Mouse (Mus musculus): Measurements from ENCODE around the gene Rela. TPM values are rescaled to one million over a fixed set of nuclear protein-coding genes. Genes with fewer than 3 reads are reported as not detected.

The Rela gene
- polyA plus RNA-seq, 1 experiment from 2014 or later = 21.3 TPM

DNA sequence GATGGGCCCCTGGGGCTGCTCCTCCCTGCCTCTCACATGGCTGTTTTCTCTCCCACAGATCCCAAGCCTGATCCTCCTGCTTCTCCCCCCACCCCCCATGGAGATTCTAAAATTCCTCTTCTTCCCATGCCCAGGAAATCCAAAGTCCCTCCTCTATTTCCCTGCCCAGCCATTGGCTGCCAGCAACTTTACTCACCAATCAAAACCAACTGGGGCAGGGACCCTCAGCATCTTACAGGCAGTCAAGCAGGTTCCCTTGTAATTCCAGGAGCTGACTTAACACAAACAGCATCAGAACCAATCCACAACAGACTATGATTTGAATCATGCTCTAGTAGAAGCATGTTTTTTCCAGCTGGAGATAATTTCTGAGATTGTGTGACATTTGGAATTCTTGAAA is 7.4 kb upstream of the Rela start:
- TF ChIP-seq EP300 (IDR thresholded peaks at IDR 0.05; ENCODE audit: low read depth) (no peak), CTCF (IDR thresholded peaks at IDR 0.05; ENCODE audit: low read depth) (no peak)
- ATAC-seq (no peak), DNase-seq (no peak)
- no peak overlapping the region for H3K27ac ChIP-seq (ENCODE audit: low read depth)
- H3K9me3 ChIP-seq (ENCODE audit: low read length) = no peaks in the 10 kb centered on the region
- H3K4me3 ChIP-seq (ENCODE audit: low read depth, low read length) = no peak overlapping the region
- no peak overlapping the region for H3K9ac ChIP-seq (replicated peaks)
- no peaks in the 10 kb centered on the region for H3K27me3 ChIP-seq (ENCODE audit: insufficient read depth, low read length)
- no peak overlapping the region for H3K4me2 ChIP-seq (ENCODE audit: low read depth, low read length)
- H3K36me3 ChIP-seq (replicated peaks; ENCODE audit: insufficient read depth, low read length) = no peaks in the 10 kb centered on the region
- 0 out of 2 replicates have a peak, but pooled peaks cover 2% of the 10 kb centered on the region for H3K4me1 ChIP-seq (ENCODE audit: insufficient read depth)

DNA sequence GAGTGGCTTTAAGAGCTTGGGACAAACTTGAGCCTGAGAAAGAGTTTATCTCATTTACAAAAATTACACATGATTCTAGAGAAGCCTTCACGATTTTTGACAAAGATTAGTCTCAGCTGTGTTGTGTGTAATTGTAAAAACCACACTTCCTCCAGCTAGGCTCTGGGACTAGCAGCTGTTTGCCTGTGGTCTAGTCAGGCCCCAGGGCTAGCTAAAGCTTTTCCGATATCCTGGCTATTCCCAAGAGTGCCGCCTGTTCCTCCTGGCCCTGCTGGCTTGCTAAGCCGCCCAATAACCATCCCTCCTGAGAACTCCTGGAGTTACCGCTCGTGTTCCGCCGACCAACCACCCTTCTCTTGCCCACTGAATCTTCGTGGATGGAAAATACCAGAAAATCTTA is 5.2 kb upstream of the Rela start:
- Histone ChIP-seq H3K36me3 (replicated peaks; ENCODE audit: insufficient read depth, low read length) (no peaks in the 10 kb centered on the region), H3K27me3 (ENCODE audit: insufficient read depth, low read length) (no peaks in the 10 kb centered on the region), H3K9me3 (ENCODE audit: low read length) (no peaks in the 10 kb centered on the region), H3K4me3 (ENCODE audit: low read depth, low read length) (no peak overlapping the region), H3K9ac (replicated peaks) (no peak overlapping the region), H3K27ac (ENCODE audit: low read depth) (no peak overlapping the region), H3K4me1 (ENCODE audit: insufficient read depth) (peaks cover 11% of the 10 kb centered on the region), H3K4me2 (ENCODE audit: low read depth, low read length) (no peak overlapping the region)
- WGBS (ENCODE audit: insufficient replicate concordance) = 71% methylated on average over 9 of the region's 9 CpGs
- ATAC-seq = no peak
- no peak for DNase-seq
- TF ChIP-seq CTCF (IDR thresholded peaks at IDR 0.05; ENCODE audit: low read depth) (no peak), EP300 (IDR thresholded peaks at IDR 0.05; ENCODE audit: low read depth) (no peak)

DNA sequence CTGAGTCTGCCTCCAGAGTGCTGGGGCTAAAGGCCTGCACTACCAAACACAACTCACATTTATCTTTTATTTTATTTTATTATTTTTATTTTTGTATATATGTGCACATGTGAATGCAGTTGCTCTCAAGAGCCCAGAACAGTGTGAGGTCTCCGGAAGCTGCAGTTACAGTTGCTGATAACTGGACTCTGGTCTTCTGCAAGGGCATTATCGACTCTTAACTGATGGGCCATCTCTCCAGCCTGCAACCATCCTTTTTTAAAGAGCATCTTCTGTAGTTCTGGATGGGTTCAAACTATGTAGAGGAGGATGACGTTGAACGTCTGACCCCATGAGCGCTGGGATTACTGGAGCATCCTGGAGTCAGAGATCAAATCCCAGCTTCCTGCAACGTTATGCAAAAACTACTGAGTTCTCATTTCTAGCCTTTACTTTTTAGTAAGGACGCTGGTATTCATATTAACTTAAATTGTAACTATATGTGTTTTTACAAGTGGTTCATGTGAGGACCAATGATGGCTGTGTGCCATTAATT is 1.2 kb upstream of the Rela start:
- Histone ChIP-seq H3K9ac (replicated peaks) (peak overlapping the region; percentile 90; the same call in 1 of the 2 replicates), H3K4me3 (ENCODE audit: low read depth, low read length) (no peak overlapping the region), H3K27me3 (ENCODE audit: insufficient read depth, low read length) (no peaks in the 10 kb centered on the region), H3K27ac (ENCODE audit: low read depth) (peak overlapping the region; percentile 95; the same call in 1 of the 2 replicates), H3K36me3 (replicated peaks; ENCODE audit: insufficient read depth, low read length) (peaks cover 23% of the 10 kb centered on the region), H3K9me3 (ENCODE audit: low read length) (no peaks in the 10 kb centered on the region), H3K4me1 (ENCODE audit: insufficient read depth) (peaks cover 26% of the 10 kb centered on the region), H3K4me2 (ENCODE audit: low read depth, low read length) (peak overlapping the region; percentile 97)
- ATAC-seq (no peak), DNase-seq (no peak)
- WGBS (ENCODE audit: insufficient replicate concordance) = 64% methylated on average over 7 of the region's 7 CpGs
- no peak for TF ChIP-seq CTCF (IDR thresholded peaks at IDR 0.05; ENCODE audit: low read depth)
- TF ChIP-seq EP300 (IDR thresholded peaks at IDR 0.05; ENCODE audit: low read depth) = no peak

DNA sequence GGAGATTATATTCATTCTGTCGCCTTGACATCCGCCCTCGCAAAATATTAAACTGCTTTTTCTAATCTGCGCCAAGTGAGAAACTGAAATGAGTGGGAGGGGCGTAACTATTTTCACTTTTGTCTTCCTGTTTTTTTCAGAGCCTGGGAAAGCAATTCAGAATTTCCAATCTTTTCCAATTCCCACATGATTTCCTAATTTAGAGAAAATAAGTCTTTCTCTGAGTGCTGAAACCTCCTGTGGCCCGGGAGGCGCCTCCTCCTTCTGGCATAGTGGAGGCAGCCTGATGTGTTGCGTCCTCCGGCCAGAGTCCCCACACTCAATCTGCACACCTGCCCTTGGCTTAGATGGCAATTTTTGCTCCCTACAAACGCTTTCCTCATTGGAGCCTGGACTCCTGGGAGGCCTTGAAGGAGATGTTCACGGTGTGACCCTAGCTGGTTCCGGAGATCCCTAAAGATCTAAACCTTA is 677 bp upstream of the Rela start:
- 30% methylated on average over 12 of the region's 12 CpGs for WGBS (ENCODE audit: insufficient replicate concordance)
- Histone ChIP-seq H3K36me3 (replicated peaks; ENCODE audit: insufficient read depth, low read length) (peaks cover 29% of the 10 kb centered on the region), H3K4me2 (ENCODE audit: low read depth, low read length) (peak overlapping the region; percentile 97), H3K27ac (ENCODE audit: low read depth) (peak overlapping the region; percentile 95), H3K9me3 (ENCODE audit: low read length) (no peaks in the 10 kb centered on the region), H3K4me1 (ENCODE audit: insufficient read depth) (peaks cover 26% of the 10 kb centered on the region), H3K9ac (replicated peaks) (peak overlapping the region; percentile 90), H3K4me3 (ENCODE audit: low read depth, low read length) (peak overlapping the region; percentile 84), H3K27me3 (ENCODE audit: insufficient read depth, low read length) (no peaks in the 10 kb centered on the region)
- no peak for TF ChIP-seq EP300 (IDR thresholded peaks at IDR 0.05; ENCODE audit: low read depth)
- no peak for TF ChIP-seq CTCF (IDR thresholded peaks at IDR 0.05; ENCODE audit: low read depth)
- DNase-seq = no peak
- peak; percentile 9; the same call in 1 of the 2 replicates for ATAC-seq

DNA sequence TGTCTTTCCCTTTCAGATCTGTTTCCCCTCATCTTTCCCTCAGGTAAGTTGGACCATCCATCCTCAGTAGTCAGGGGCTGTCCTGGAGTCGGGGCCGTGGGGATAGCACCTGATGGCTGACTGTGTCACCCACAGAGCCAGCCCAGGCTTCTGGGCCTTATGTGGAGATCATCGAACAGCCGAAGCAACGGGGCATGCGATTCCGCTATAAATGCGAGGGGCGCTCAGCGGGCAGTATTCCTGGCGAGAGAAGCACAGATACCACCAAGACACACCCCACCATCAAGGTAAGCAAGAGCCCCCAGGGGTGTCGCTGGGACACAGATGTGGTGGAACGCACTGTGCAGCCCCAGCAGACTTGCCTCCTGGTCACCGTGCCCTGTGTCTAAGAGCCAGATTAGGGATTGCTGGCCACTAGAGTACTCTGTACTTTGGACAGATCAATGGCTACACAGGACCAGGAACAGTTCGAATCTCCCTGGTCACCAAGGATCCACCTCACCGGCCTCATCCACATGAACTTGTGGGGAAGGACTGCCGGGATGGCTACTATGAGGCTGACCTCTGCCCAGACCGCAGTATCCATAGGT is 1.2 kb downstream of the Rela start:
- Histone ChIP-seq H3K4me1 (ENCODE audit: insufficient read depth) (peaks cover 26% of the 10 kb centered on the region), H3K9me3 (ENCODE audit: low read length) (no peaks in the 10 kb centered on the region), H3K9ac (replicated peaks) (peak overlapping the region; percentile 90), H3K27ac (ENCODE audit: low read depth) (peak overlapping the region; percentile 95), H3K27me3 (ENCODE audit: insufficient read depth, low read length) (no peaks in the 10 kb centered on the region), H3K4me2 (ENCODE audit: low read depth, low read length) (peak overlapping the region; percentile 97), H3K36me3 (replicated peaks; ENCODE audit: insufficient read depth, low read length) (peaks cover 47% of the 10 kb centered on the region), H3K4me3 (ENCODE audit: low read depth, low read length) (peak overlapping the region; percentile 84)
- peak; percentile 29 for DNase-seq
- ATAC-seq = peak; percentile 14; the same call in 1 of the 2 replicates
- 79% methylated on average over 18 of the region's 18 CpGs for WGBS (ENCODE audit: insufficient replicate concordance)
- TF ChIP-seq EP300 (IDR thresholded peaks at IDR 0.05; ENCODE audit: low read depth) (no peak), CTCF (IDR thresholded peaks at IDR 0.05; ENCODE audit: low read depth) (no peak)

DNA sequence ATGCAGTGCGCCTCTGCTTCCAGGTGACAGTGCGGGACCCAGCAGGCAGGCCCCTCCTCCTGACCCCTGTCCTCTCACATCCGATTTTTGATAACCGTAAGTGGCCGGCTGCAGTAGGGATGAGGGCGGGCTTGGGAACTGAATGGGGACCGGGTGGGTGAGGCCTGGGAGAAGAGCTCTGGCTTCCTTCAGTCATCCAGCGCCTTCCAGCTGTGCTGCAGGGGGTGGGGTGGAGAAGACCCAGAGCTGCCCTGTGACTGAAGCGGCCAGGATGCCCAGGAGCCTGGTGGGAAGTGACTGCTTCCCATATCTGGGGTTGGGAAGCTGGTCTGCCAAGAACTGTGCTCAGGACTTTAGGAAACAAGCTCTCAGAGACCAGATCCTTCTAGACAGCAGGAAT is 3.1 kb downstream of the Rela start:
- H3K4me2 ChIP-seq (ENCODE audit: low read depth, low read length) = no peak overlapping the region
- ATAC-seq (no peak), DNase-seq (peak; percentile 21)
- H3K36me3 ChIP-seq (replicated peaks; ENCODE audit: insufficient read depth, low read length) = peaks cover 62% of the 10 kb centered on the region
- no peaks in the 10 kb centered on the region for H3K9me3 ChIP-seq (ENCODE audit: low read length)
- no peak overlapping the region for H3K4me3 ChIP-seq (ENCODE audit: low read depth, low read length)
- H3K27me3 ChIP-seq (ENCODE audit: insufficient read depth, low read length) = no peaks in the 10 kb centered on the region
- 84% methylated on average over 9 of the region's 9 CpGs for WGBS (ENCODE audit: insufficient replicate concordance)
- H3K4me1 ChIP-seq (ENCODE audit: insufficient read depth) = peaks cover 26% of the 10 kb centered on the region
- TF ChIP-seq EP300 (IDR thresholded peaks at IDR 0.05; ENCODE audit: low read depth) (no peak), CTCF (IDR thresholded peaks at IDR 0.05; ENCODE audit: low read depth) (no peak)
- H3K9ac ChIP-seq (replicated peaks) = no peak overlapping the region
- H3K27ac ChIP-seq (ENCODE audit: low read depth) = no peak overlapping the region

All from liver, postnatal 0 days (tissue).